Mouse (Mus musculus) kidney, postnatal 10 days (tissue): ENCODE measurements around the gene Man1a.

Experiments
- DNase-seq: peaks from one replicate; pipeline ENCODE4 v3.0.0; 2021; ENCODE audit warnings: mixed read lengths

Man1a gene

DNA sequence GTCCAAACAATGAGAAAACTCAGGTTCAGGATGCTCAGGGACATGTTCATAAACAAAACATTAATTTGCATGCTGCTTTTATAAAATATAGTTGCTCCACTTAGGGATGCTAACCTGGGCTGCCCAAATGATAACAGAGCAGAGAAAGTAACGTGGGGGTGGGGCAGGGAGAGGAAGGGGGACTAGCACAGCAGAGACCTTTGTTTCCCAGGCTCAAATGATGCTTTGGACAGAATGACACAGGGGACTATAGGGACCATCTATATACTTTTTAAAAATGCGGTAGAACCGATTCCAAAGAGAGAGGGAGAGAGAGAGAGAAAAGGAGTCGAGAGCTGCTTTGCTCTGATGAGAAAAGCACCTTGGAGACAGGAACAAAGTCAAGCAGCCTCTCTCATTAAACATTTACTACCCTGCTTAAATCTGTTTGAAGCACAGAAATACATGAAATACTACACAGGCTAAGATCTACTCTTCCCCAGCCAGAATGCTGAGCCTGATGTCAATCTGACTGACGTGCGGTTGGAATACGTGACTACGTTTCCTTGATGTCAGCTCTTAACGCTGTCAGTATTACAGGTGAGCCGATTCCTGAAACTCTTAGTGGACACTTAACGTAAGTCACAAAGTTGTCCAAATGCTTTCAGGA is 63.1 kb downstream of the Man1a start:
- no peak for DNase-seq

DNA sequence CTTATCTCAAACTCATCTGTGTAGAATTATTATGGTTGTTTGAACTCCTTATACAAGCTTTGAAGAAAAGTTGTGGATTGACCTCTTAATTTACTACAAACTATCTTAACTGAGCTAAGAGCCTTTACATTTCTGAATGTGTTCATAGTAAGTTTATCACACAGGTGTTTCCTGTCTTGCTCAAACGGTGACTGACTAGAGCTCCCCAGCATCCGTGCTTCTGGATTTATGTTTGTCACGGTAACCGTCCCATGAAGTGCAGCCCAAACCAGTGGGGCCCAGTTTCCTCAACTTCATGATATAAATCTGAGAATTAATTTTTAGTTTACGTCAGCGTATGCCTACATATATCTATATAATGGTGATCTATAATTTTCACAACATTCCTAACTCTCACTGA is 67.3 kb downstream of the Man1a start:
- no peak for DNase-seq

DNA sequence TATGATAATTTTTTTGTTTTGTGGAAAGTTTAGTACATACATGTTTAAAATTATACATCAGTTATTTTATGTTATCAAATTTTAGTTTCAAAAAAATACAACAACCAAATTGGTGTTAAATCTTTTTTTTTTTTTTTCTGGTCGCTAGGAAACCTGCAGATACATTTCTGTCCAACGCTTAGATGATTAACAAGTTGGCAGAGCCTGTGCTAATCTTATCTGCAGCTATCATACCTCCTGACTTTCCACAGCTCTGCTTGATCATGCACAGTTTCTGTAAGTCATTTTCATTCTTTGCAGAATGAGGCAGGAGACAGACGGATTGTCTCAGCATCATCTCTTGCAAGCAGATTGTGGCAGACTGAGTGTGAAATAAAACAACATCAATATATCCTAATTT is 69.5 kb downstream of the Man1a start:
- DNase-seq = no peak

DNA sequence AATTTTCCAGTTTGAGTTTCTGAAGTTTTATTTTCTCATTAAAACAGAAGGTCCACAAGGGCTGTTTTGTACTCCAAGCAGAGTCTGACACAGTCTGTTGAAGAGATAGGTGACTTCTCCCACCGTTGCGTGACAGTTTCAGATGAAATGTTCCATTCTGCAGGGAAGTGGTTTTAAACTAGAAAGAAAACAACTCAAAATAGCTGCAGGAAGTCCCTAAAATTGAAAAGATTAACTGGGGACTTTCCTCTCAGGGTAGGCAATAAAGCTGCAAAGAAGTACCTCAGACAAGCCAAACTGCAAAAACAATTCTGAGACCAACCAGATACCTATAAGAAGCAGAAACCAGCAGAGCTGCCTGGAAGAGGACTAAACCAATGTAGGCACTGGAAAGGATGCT is 70.6 kb downstream of the Man1a start:
- DNase-seq = no peak

DNA sequence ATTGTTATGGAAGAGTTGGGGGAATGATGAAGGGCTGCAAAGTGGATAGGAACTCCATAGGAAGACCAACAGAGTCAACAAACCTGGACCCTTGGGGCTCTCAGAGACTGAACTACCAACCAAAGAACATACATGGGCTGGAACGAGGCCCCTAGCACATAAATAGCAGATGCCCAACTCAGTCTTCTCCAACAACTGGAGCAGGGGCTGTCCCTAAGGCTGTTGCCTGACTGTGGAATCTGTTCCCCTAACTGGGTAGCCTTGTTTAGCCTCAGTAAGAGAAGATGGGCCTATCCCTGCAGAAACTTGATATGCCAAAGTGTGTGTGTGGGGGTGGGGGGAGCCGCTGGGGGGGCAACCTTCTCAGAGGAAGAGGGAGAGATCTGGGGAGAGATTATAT is 73.5 kb downstream of the Man1a start:
- DNase-seq = no peak

DNA sequence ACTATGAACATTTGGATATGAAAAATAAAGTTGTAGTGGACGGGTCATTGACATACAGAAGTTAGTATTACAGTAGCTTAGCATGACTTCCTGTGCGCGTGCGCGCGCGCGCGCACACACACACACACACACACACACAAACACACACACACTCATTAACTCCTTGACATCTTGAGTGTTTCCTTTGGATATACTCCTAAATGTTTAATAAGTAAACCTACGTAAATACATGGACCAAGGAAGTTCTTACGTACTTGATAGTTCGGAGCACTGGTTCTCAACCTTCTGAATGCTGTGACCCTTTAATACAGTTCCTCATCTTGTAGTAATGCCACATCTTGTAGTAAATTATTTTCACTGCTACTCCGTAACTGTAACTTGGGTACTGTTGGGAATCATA is 79.1 kb downstream of the Man1a start:
- no peak for DNase-seq

DNA sequence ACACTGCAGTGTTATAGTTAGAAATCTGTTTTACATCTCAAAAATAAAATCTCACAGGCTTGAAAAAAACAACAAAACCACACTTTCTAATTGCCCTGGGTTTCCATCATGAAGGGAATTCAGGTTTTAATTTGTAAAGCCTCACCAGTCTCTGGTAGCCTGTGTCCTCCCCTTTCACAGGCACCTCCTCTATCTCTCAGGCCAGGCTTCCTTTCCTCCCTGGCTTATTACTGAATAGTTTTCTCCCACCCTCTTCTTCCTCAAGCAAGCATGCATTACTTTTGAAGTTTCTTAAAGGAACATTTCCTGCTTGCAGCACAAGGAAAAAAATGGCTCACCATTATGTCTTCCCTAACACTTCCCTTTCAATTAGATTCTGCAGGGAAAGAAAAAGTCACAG is 80.2 kb downstream of the Man1a start:
- no peak for DNase-seq

DNA sequence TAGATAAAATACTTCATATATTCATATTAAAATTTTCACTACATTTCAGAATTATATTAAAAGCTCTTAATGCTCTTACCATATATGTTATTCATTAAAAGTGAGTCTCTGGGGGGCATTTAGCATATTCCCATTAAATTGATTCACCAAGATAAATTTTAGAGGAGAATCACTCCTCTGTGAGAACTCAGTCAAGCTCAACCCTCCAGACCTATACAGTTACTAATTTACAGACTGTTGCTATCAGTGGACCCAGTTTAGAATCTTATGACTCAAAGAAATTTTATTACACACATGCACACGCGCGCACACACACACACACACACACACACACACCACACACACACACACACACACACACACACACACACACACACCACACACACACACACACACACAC is 81.8 kb downstream of the Man1a start:
- DNase-seq = no peak

DNA sequence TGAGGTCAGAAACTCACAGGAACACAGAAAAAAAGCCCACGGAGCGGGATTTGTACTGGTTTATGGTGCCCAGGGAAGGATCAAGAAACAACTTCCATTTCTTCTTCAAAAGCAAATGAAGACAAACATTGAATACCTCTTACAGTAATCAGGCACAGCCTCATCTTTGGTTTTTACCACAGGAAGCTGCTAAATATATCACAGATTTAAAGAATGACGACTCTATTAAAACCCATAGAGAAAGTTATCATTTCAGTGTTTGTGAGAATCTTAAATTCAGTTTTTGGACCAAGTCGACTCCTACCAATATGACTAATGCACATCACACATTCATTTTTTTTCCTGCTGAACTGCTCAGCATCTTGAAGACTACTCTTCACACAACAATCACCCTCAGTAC is 86.0 kb downstream of the Man1a start:
- no peak for DNase-seq

DNA sequence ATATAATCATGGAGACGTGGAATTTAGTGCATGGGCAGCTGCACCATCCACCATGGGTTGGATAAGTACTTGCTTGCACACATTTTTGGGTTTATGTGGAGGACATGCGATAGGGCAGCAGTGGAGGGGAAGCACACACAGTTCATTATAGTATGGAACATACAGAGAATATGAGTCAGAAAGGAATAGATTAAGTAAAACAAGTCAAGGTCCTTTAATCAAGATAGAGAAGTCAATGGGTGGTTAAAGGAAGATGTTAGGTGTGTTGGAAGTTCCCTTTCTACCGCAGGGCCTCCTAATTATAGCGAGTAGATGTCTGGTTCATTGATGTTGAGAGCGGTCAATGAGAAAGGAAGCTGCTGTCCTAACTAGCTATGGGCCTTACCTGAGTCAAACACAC is 91.5 kb downstream of the Man1a start:
- no peak for DNase-seq

DNA sequence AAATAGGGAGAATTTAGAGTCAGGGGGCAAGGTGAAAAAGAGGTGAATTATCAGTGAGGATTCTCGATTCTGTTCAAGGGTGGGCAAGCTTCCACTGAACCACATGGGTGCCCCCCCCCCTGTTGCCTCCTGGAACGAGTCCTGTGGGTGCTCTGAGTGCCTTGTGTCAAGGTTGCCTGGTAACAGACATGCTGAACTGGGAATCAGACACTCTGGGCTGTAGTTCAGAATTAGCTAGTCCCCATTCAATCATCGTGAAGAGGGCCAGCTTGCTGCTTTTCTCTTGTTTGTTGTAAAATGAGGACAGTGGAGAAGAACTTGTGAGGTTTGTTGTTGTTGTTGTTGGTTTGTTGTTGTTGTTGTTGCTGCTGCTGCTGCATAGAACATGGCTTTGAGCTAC is 92.3 kb downstream of the Man1a start:
- DNase-seq = no peak

DNA sequence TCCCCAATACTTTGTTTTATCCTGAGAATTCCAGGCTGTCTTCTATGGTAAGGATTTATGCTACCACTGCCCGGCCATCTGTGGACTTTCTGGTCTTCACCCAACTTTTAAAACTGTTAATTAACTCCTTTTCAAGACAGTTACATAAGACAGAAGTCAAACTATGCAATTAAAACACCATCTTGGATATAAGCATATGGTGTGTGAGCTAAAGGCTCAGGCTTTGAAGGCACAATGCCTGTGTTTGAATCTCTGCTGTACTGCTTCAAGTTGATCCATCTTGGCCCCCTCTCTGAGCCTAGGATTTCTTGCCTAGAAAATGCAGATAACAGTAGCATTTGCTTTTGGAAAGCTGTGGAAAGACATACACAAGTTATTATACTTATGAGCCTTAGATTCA is 97.8 kb downstream of the Man1a start:
- DNase-seq = no peak

DNA sequence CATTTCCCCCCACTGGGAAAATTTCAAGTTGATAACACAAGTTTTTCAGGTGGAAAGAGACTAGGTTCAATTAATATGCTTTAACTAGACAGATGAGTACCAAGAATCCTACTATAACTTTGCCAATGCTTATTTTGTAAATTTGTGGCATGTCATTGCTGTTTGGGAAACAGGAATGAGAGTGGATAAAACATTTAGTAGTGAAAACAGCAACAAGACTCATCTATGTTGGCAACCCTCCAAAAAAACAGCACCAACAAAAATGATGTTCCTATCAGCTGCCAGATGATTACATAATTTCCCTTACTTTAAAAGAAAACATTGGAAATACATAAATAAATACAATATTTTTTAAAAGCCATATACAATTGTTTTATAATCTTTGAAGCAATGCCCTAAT is 102.2 kb downstream of the Man1a start:
- DNase-seq = no peak

DNA sequence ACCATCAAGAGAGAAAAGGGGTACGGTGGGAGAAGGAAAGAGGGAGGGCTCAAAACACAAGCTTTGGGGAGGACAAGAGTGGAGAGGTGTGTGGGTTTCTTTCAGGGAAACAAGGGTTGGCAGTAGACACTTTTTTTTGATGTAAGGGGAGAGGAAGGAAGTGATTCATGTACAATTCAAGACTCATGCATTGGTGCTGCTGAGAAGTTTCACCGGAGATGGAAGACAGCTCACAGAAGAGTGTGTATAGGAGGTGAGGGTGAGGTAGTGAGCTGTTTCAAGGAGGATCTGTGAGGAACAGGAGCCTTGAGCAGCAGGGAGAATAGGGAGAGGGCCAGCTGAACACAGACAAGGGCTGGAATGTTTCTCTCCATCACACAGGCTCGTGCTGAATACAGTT is 116.7 kb downstream of the Man1a start:
- no peak for DNase-seq

DNA sequence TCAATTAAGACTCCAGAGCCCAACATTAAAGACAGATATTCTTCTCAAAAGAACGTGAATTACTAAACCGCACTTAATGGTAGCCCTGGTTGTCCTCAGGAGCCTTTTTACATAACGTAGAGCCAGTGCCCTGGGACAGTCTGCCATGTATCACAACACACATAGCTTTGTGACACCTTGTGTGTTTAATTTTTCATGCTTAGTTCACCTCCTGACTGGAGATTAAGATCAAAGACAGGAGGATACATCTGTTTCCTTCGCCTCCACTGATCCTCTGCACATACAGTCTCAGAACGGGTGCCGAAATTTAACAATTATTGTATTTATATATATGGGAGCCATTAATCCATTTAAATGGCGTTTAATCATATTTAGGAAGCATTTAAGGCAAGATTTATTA is 134.8 kb downstream of the Man1a start:
- DNase-seq = no peak

DNA sequence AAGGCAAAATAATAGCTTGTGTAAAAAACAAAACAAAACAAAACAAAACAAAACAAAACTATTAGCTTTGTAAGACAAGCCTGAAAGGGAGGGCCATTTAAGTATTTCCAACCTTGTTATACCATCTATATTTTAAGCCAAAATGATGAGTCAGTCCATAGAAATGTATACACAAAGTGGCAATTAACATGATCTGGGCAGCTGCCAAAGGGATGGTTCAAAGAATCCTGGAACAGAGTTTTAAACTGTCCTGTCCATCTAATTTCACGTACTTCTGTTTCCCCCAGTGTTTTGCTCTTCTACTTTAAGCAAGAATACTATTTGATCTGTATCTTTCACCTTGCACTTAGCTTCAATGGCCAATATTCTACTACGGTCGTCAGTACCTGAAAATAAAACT is 138.2 kb downstream of the Man1a start:
- no peak for DNase-seq

DNA sequence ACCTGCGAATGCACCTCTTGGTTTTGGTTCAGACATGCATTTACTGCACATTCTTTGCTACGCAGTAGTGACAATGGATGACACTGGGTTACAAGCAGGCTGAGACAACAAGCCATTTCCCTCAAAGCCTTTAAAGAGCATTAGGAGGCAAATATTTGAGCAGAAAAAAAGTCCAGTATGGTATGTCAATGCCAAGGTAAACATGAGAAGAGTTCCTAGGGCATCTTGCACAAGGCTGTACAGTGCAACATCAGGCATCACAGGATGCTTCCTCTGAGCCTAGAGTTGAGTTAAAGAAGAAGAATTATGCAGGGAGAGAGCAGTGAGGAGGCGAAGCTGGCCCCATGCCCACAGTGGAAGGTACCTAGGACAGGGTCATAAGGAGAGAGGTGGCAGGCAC is 140.3 kb downstream of the Man1a start:
- no peak for DNase-seq

DNA sequence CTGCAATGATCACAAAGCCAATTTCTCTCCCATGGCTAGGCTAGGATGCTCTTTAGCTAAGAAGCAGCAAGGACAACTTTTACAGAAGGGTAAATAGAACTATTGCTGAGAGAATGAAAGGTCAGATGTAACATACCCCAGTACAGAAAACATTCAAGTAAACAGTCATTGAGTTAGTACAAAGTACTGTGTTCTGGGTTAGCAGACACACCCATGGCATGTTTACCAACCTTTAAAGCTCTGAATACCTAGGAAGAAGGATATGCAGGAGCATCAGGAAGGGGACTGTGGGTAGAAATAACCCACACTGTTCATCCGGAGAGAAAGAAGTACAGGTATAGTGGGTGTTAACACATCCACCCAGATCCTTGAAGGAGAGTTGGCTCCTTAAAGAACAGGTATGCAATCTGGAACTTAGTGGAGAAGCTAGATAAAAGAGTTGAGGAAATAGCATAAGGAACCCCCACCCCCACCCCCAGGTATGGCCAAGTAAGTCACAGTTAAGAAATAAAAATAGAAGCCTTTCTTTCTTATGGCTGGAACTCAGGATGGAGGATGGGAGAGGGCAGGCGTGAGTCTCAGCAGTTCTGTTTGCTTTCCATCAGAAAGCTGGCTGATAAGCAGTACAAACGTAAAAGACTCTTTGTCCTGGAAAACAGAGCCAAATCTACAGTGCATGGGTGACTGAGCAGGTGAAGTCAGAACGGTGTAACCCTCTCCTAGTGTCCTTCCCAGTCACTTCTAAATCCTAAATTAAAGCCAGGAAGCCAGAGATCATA is 146.5 kb downstream of the Man1a start:
- no peak for DNase-seq

DNA sequence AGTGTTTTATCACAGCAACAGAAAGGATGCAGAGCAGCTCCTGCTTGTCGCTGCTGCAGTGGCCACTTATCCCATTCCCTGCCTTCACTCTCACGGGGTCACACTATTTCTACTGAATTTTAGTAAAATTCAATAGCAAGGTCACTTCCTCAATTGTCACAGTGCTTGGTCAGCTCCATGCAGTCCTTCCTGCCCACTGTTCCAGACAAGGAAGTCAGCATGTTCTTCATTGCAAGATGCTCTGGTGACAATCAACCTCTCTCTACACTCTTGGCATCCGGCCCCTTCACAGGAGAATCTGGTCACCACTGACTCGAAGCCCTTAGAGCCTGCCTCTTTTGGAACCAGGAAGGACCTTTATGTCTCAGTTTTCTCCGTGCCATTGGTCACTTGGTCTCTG is 148.5 kb downstream of the Man1a start:
- DNase-seq = peak; percentile 13

DNA sequence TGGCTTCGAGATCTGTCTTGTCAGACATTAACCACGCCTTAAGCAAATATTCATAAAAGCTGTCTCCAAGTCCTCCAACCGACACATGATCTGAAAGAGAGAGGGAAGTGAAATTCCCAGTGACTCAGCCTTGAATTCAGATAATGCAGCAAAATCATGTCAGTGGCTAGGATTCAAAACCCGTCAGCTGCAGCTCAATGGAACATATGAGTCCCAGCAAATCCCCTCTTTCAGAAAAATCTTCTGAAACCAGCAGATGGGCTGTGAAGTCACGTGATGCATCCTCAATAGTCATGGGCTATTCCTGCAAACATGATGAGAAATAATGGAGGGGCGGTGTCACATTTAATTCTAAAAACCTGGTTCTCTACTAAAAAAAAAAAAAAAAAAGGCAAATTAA is 151.0 kb downstream of the Man1a start:
- DNase-seq = no peak

DNA sequence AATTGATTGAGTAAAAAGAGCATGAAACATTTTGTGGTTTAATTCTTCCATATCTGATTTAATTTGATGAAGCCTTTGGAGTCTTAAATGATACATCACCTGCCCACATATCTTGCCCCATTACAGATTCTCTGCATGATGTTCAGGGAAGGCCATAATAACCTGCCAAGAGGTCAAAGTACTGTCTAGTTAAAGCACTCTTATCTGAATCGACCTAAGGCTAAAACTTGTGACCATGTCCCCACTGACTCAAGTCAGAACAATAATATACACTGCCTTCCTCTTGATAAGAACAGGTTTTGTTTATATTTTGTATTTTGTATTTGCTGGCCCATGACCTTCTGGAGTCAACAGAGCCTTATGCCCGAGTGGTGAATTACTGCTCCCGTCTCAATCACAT is 154.2 kb downstream of the Man1a start:
- no peak for DNase-seq

DNA sequence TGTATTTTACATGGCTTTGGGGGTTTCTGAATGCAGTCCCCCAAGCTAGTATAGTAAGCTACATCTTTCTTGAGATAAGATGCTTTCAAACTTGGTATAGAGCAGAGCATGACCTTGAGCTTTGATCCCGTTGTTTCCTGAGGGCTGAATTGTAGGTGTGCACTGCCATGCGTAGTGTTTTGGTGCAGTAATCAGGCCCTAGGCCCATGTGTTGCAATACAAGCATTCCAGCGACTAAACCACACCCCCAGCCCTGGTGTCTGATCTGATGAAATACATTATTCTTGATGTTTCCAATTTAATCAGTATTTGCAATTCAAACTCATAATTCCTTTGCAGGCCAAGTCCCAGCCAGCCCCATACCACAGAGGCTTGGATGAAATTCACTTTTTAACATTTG is 158.9 kb downstream of the Man1a start:
- no peak for DNase-seq

DNA sequence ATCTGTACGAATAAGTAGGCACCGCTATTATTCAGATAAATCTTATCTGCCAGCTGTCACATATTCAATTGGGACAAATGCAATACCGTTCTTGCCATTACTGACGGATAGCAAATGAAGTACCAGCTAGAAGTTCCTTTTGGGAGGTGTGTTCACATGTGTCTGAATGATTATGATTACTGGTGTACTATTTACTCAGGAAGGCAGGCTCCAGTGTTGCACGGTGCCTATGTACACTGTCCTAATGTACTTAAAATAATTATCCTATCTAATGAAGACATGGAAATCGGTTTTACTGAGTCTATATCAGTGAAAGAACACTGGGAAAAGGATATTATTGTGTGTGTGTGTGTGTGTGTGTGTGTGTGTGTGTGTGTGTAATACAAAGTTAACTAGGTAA is 160.7 kb downstream of the Man1a start:
- no peak for DNase-seq

DNA sequence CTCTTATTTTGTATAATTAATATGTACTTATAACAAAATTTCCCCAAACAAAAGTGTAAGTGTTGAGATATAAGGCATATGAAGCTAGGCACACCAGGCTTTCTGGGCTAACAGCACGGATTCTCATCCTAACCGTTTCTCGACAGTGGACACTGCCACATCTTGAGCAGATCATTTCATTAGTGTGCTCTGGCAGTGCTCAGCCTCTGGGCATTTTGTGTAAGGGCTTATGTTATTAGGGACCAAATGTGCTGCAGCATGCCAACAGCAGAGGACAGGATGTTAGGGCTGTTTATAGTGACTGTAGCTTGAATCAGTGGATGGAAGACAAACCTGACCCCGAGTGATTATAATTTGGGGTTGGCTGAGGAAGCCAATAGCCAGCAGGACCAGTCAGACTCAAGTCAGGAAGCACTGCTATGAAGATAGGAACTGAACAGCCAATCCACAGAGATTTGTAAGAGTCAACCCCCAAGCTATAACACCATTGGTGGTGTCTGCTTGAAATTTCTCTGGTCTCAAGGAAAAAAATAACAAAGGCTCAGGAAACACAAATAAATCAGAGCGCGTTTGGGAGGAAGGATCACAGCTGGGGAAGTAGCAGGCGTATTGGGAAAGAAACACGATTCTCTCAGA is 161.3 kb downstream of the Man1a start:
- peak; percentile 20 for DNase-seq
